Mouse (Mus musculus) forebrain, embryonic 10.5 days (tissue): ENCODE measurements around the gene Ccdc155. TPM values are rescaled to one million over a fixed set of nuclear protein-coding genes. Genes with fewer than 3 reads are reported as not detected.

ENCODE experiments used
- DNase-seq: peaks from one replicate; pipeline ENCODE4 v3.0.0-alpha.2; 2017; ENCODE audit warnings: low spot score; ENCODE audit errors: extremely low spot score
- H3K27ac ChIP-seq: fragments of 300-500 bp; sonication (generic); 2 replicates; pipeline ENCODE4 v1.5.1; 2016; ENCODE audit warnings: mild to moderate bottlenecking
- H3K27me3 ChIP-seq: fragments of 300-500 bp; sonication (generic); 2 replicates; pipeline ENCODE4 v1.6.1; 2016; ENCODE audit warnings: mild to moderate bottlenecking; ENCODE audit not compliant: poor library complexity, severe bottlenecking
- H3K36me3 ChIP-seq: fragments of 300-500 bp; sonication (generic); replicated peaks from 2 replicates; pipeline ENCODE4 v1.6.1; 2016; ENCODE audit warnings: mild to moderate bottlenecking, moderate library complexity
- H3K4me1 ChIP-seq: fragments of 300-500 bp; sonication (generic); 2 replicates; pipeline ENCODE4 v1.6.1; 2016
- H3K4me3 ChIP-seq: fragments of 300-500 bp; sonication (generic); 2 replicates; pipeline ENCODE4 v1.5.1; 2016; ENCODE audit warnings: mild to moderate bottlenecking, moderate library complexity
- H3K9me3 ChIP-seq: fragments of 300-500 bp; sonication (generic); 2 replicates; pipeline ENCODE4 v1.6.1; 2016; ENCODE audit warnings: mild to moderate bottlenecking, moderate library complexity
- WGBS: fragments of 180-500 bp; shearing (Covaris S2); methylation state at CpG from one replicate; pipeline ENCODE4 v1.1.7; 2016; 5-methylcytosine and 5-hydroxymethylcytosine counted together
- polyA plus RNA-seq: library from polyadenylated mRNA; unstranded; fragments of >200 nt; fragmentation: Nextera tagmentation; extraction: Ambion mirVana; gene quantifications from 2 replicates; pipeline ENCODE4 v1.2.1, GENCODE M21; 2016

Gene Ccdc155
- polyA plus RNA-seq, 1 experiment from 2014 or later: 0.66 TPM

GRCm38 (mm10) chr7:45144368-45145174, 60.1 kb downstream of the Ccdc155 start:
- DNase-seq: no peak
- peaks cover 71% of the 10 kb centered on the region for H3K36me3 ChIP-seq
- no peak overlapping the region for H3K4me3 ChIP-seq
- no peaks in the 10 kb centered on the region for H3K9me3 ChIP-seq
- no peak overlapping the region for H3K27ac ChIP-seq
- WGBS: 91% methylated on average over 13 of the region's 13 CpGs
- H3K4me1 ChIP-seq: peaks cover 5% of the 10 kb centered on the region
- H3K27me3 ChIP-seq: no peaks in the 10 kb centered on the region

GRCm38 (mm10) chr7:45141914-45142313, 62.8 kb downstream of the Ccdc155 start:
- Histone ChIP-seq H3K9me3 (no peaks in the 10 kb centered on the region), H3K36me3 (peaks cover 56% of the 10 kb centered on the region)
- no peak for DNase-seq

GRCm38 (mm10) chr7:45141319-45141718, 63.4 kb downstream of the Ccdc155 start:
- 89% methylated on average over 3 of the region's 3 CpGs for WGBS
- Histone ChIP-seq H3K4me1 (peaks cover 3% of the 10 kb centered on the region), H3K36me3 (peaks cover 52% of the 10 kb centered on the region), H3K27ac (no peak overlapping the region), H3K9me3 (no peaks in the 10 kb centered on the region), H3K27me3 (peaks cover 15% of the 10 kb centered on the region), H3K4me3 (no peak overlapping the region)
- DNase-seq: no peak

More at GRCm38 (mm10) chr7:45141914-45142313, 62.8 kb downstream of the Ccdc155 start:
- H3K27me3 ChIP-seq: peaks cover 10% of the 10 kb centered on the region
- H3K4me1 ChIP-seq: no peaks in the 10 kb centered on the region
- no peak overlapping the region for H3K4me3 ChIP-seq
- no peak overlapping the region for H3K27ac ChIP-seq
- 88% methylated on average over 5 of the region's 5 CpGs for WGBS

- H3K4me1 ChIP-seq: peaks cover 13% of the 10 kb centered on the region
- peaks cover 40% of the 10 kb centered on the region for H3K36me3 ChIP-seq
- no peaks in the 10 kb centered on the region for H3K9me3 ChIP-seq
- H3K27ac ChIP-seq: no peak overlapping the region
- H3K4me3 ChIP-seq: no peak overlapping the region
- DNase-seq: no peak
- H3K27me3 ChIP-seq: peaks cover 26% of the 10 kb centered on the region
- WGBS: 81% methylated on average over 8 of the region's 8 CpGs
These were observed 64.6 kb downstream of the Ccdc155 start for GRCm38 (mm10) chr7:45139904-45140723.

- 81% methylated on average over 1 of the region's 1 CpGs for WGBS
- Histone ChIP-seq H3K4me1 (peaks cover 28% of the 10 kb centered on the region), H3K27ac (0 out of 2 replicates have a peak overlapping the region, but pooled peaks have one; percentile 20), H3K4me3 (no peak overlapping the region), H3K9me3 (no peaks in the 10 kb centered on the region), H3K36me3 (peaks cover 22% of the 10 kb centered on the region), H3K27me3 (peaks cover 39% of the 10 kb centered on the region)
- no peak for DNase-seq
These were observed 66.3 kb downstream of the Ccdc155 start for GRCm38 (mm10) chr7:45138403-45138802.

- Histone ChIP-seq H3K4me3 (no peak overlapping the region), H3K36me3 (peaks cover 13% of the 10 kb centered on the region), H3K9me3 (no peaks in the 10 kb centered on the region), H3K27me3 (peaks cover 39% of the 10 kb centered on the region), H3K4me1 (peaks cover 28% of the 10 kb centered on the region), H3K27ac (peak overlapping the region; percentile 56; the same call in 1 of the 2 replicates)
- DNase-seq: no peak
- 89% methylated on average over 12 of the region's 12 CpGs for WGBS
These were observed 67.3 kb downstream of the Ccdc155 start for GRCm38 (mm10) chr7:45137171-45138006.

GRCm38 (mm10) chr7:45135993-45136567, 68.6 kb downstream of the Ccdc155 start, which contains the start of the genes Gm45713 and Flt3l:
Gene Gm45713, minus strand, starts transcription at chr7:45136231.
Gene Flt3l, minus strand, starts transcription at chr7:45136432.
- WGBS: 5% methylated on average over 29 of the region's 29 CpGs
- H3K4me1 ChIP-seq: peaks cover 28% of the 10 kb centered on the region
- peak within 1 kb of the TSS; percentile 55 for H3K4me3 ChIP-seq
- H3K27ac ChIP-seq: peak within 1 kb of the TSS; percentile 68
- no peaks in the 10 kb centered on the region for H3K36me3 ChIP-seq
- peak; percentile 79 for DNase-seq
- H3K9me3 ChIP-seq: no peaks in the 10 kb centered on the region
- peaks cover 44% of the 10 kb centered on the region for H3K27me3 ChIP-seq

- peaks cover 28% of the 10 kb centered on the region for H3K4me1 ChIP-seq
- no peaks in the 10 kb centered on the region for H3K9me3 ChIP-seq
- DNase-seq: no peak
- H3K36me3 ChIP-seq: no peaks in the 10 kb centered on the region
- peak overlapping the region; percentile 55 for H3K4me3 ChIP-seq
- H3K27ac ChIP-seq: peak overlapping the region; percentile 68
- WGBS: 77% methylated on average over 3 of the region's 3 CpGs
- peaks cover 44% of the 10 kb centered on the region for H3K27me3 ChIP-seq
These were observed 69.3 kb downstream of the Ccdc155 start for GRCm38 (mm10) chr7:45135370-45135769.

- H3K9me3 ChIP-seq: no peaks in the 10 kb centered on the region
- peaks cover 44% of the 10 kb centered on the region for H3K27me3 ChIP-seq
- no peaks in the 10 kb centered on the region for H3K36me3 ChIP-seq
- no peak overlapping the region for H3K27ac ChIP-seq
- WGBS: 8% methylated on average over 12 of the region's 12 CpGs
- H3K4me3 ChIP-seq: peak overlapping the region; percentile 55; the same call in 1 of the 2 replicates
- peaks cover 35% of the 10 kb centered on the region for H3K4me1 ChIP-seq
- no peak for DNase-seq
These were observed 70.1 kb downstream of the Ccdc155 start for GRCm38 (mm10) chr7:45134544-45135026.
